Mouse (Mus musculus): ENCODE results near the gene Atp5j. TPM values are rescaled to one million over a fixed set of nuclear protein-coding genes. Genes with fewer than 3 reads are reported as not detected.

Gene Atp5j
- polyA plus RNA-seq, 1 experiment from 2014 or later: 941 TPM

GRCm38 (mm10) chr16:84825009-84825408, 10.4 kb downstream of the Atp5j start:
- H3K4me3 ChIP-seq (ENCODE audit: low read depth, low read length): no peak overlapping the region
- H3K9me3 ChIP-seq (ENCODE audit: control insufficient read depth, low read length): no peaks in the 10 kb centered on the region
- no peak overlapping the region for H3K27ac ChIP-seq (replicated peaks; ENCODE audit: low read depth, low read length)
- no peaks in the 10 kb centered on the region for H3K27me3 ChIP-seq (ENCODE audit: control insufficient read depth, insufficient read depth, low read length)
- ATAC-seq (ENCODE audit: insufficient number of reproducible peaks, low FRiP score, low TSS enrichment, low read depth) (no peak), DNase-seq (ENCODE audit: low spot score) (no peak)
- H3K36me3 ChIP-seq (ENCODE audit: control insufficient read depth, insufficient read depth, low read length): peaks cover 7% of the 10 kb centered on the region
- no peak overlapping the region for H3K9ac ChIP-seq (ENCODE audit: low read length)
- WGBS: 85% methylated on average over 6 of the region's 6 CpGs
- H3K4me1 ChIP-seq (ENCODE audit: control insufficient read depth, insufficient read depth, low read length): no peaks in the 10 kb centered on the region
- no peak overlapping the region for H3K4me2 ChIP-seq (ENCODE audit: low read depth, severe bottlenecking)

- H3K27me3 ChIP-seq (ENCODE audit: control insufficient read depth, insufficient read depth, low read length): no peaks in the 10 kb centered on the region
- no peak overlapping the region for H3K4me2 ChIP-seq (ENCODE audit: low read depth, severe bottlenecking)
- WGBS: 38% methylated on average over 7 of the region's 7 CpGs
- H3K4me1 ChIP-seq (ENCODE audit: control insufficient read depth, insufficient read depth, low read length): no peaks in the 10 kb centered on the region
- H3K9ac ChIP-seq (ENCODE audit: low read length): no peak overlapping the region
- H3K4me3 ChIP-seq (ENCODE audit: low read depth, low read length): no peak overlapping the region
- H3K27ac ChIP-seq (replicated peaks; ENCODE audit: low read depth, low read length): no peak overlapping the region
- no peaks in the 10 kb centered on the region for H3K36me3 ChIP-seq (ENCODE audit: control insufficient read depth, insufficient read depth, low read length)
- DNase-seq (ENCODE audit: low spot score) (peak; percentile 34), ATAC-seq (ENCODE audit: insufficient number of reproducible peaks, low FRiP score, low TSS enrichment, low read depth) (no peak)
- H3K9me3 ChIP-seq (ENCODE audit: control insufficient read depth, low read length): no peaks in the 10 kb centered on the region
Observed at GRCm38 (mm10) chr16:84817423-84817822, 18.0 kb downstream of the Atp5j start.

- Histone ChIP-seq H3K36me3 (ENCODE audit: control insufficient read depth, insufficient read depth, low read length) (no peaks in the 10 kb centered on the region), H3K9ac (ENCODE audit: low read length) (no peak overlapping the region), H3K4me1 (ENCODE audit: control insufficient read depth, insufficient read depth, low read length) (no peaks in the 10 kb centered on the region), H3K4me3 (ENCODE audit: low read depth, low read length) (no peak overlapping the region), H3K27ac (replicated peaks; ENCODE audit: low read depth, low read length) (no peak overlapping the region), H3K4me2 (ENCODE audit: low read depth, severe bottlenecking) (no peak overlapping the region), H3K9me3 (ENCODE audit: control insufficient read depth, low read length) (no peaks in the 10 kb centered on the region), H3K27me3 (ENCODE audit: control insufficient read depth, insufficient read depth, low read length) (no peaks in the 10 kb centered on the region)
- DNase-seq (ENCODE audit: low spot score): no peak
- 81% methylated on average over 8 of the region's 8 CpGs for WGBS
- no peak for ATAC-seq (ENCODE audit: insufficient number of reproducible peaks, low FRiP score, low TSS enrichment, low read depth)
Observed at GRCm38 (mm10) chr16:84814511-84814910, 20.9 kb downstream of the Atp5j start.

DNA sequence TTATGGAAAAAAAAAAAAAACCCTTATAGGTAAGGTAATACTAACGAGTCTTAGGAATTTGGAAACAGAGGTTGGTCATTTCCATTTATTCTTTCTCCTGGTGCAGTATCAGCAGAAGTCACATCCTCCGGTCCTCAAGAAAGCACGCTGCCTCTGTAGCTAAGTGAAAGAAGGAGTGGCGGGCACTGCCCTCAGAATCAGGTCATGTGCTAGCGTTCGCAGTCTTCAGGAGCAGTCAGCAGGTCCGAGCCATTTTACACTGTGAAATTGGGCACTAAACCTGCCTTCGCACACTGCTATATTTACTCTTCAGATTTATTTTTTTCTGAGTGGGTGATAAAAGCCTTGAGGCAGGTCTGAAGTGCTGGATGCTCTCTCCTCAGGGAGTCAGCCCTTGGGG, 21.6 kb downstream of the Atp5j start:
- Histone ChIP-seq H3K36me3 (ENCODE audit: control insufficient read depth, insufficient read depth, low read length) (no peaks in the 10 kb centered on the region), H3K27me3 (ENCODE audit: control insufficient read depth, insufficient read depth, low read length) (no peaks in the 10 kb centered on the region), H3K27ac (replicated peaks; ENCODE audit: low read depth, low read length) (no peak overlapping the region), H3K4me3 (ENCODE audit: low read depth, low read length) (no peak overlapping the region), H3K4me2 (ENCODE audit: low read depth, severe bottlenecking) (no peak overlapping the region), H3K9ac (ENCODE audit: low read length) (no peak overlapping the region), H3K4me1 (ENCODE audit: control insufficient read depth, insufficient read depth, low read length) (no peaks in the 10 kb centered on the region), H3K9me3 (ENCODE audit: control insufficient read depth, low read length) (no peaks in the 10 kb centered on the region)
- WGBS: 83% methylated on average over 8 of the region's 8 CpGs
- no peak for DNase-seq (ENCODE audit: low spot score)
- no peak for ATAC-seq (ENCODE audit: insufficient number of reproducible peaks, low FRiP score, low TSS enrichment, low read depth)

GRCm38 (mm10) chr16:84810254-84810653, 25.2 kb downstream of the Atp5j start:
- H3K4me1 ChIP-seq (ENCODE audit: control insufficient read depth, insufficient read depth, low read length): no peaks in the 10 kb centered on the region
- 97% methylated on average over 1 of the region's 1 CpGs for WGBS
- H3K36me3 ChIP-seq (ENCODE audit: control insufficient read depth, insufficient read depth, low read length): no peaks in the 10 kb centered on the region
- ATAC-seq (ENCODE audit: insufficient number of reproducible peaks, low FRiP score, low TSS enrichment, low read depth) (no peak), DNase-seq (ENCODE audit: low spot score) (no peak)
- no peak overlapping the region for H3K4me2 ChIP-seq (ENCODE audit: low read depth, severe bottlenecking)
- no peak overlapping the region for H3K4me3 ChIP-seq (ENCODE audit: low read depth, low read length)
- H3K9me3 ChIP-seq (ENCODE audit: control insufficient read depth, low read length): no peaks in the 10 kb centered on the region
- no peak overlapping the region for H3K9ac ChIP-seq (ENCODE audit: low read length)
- no peak overlapping the region for H3K27ac ChIP-seq (replicated peaks; ENCODE audit: low read depth, low read length)
- no peaks in the 10 kb centered on the region for H3K27me3 ChIP-seq (ENCODE audit: control insufficient read depth, insufficient read depth, low read length)

DNA sequence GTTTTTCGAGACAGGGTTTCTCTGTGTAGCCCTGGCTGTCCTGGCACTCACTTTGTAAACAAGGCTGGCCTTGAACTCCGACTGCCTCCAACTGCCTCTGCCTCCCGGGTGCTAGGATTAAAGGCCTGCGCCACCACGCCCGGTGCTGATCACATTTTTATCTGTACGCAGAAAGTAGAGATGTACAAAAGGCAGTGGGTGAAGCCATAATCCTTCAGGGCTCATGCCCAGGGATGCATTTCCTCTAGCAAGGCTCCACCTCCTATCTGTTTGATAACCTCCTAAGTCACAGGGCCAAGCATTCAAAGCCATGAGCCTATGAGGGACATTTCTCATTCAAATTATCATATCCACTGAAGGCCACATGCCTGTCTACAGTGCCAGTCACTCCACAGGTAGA, 27.6 kb downstream of the Atp5j start:
- DNase-seq (ENCODE audit: low spot score) (no peak), ATAC-seq (ENCODE audit: insufficient number of reproducible peaks, low FRiP score, low TSS enrichment, low read depth) (no peak)
- WGBS: 94% methylated on average over 7 of the region's 7 CpGs
- Histone ChIP-seq H3K9ac (ENCODE audit: low read length) (no peak overlapping the region), H3K4me3 (ENCODE audit: low read depth, low read length) (no peak overlapping the region), H3K9me3 (ENCODE audit: control insufficient read depth, low read length) (no peaks in the 10 kb centered on the region), H3K27ac (replicated peaks; ENCODE audit: low read depth, low read length) (no peak overlapping the region), H3K36me3 (ENCODE audit: control insufficient read depth, insufficient read depth, low read length) (no peaks in the 10 kb centered on the region), H3K27me3 (ENCODE audit: control insufficient read depth, insufficient read depth, low read length) (no peaks in the 10 kb centered on the region), H3K4me1 (ENCODE audit: control insufficient read depth, insufficient read depth, low read length) (no peaks in the 10 kb centered on the region), H3K4me2 (ENCODE audit: low read depth, severe bottlenecking) (no peak overlapping the region)

- no peak overlapping the region for H3K4me2 ChIP-seq (ENCODE audit: low read depth, severe bottlenecking)
- H3K4me3 ChIP-seq (ENCODE audit: low read depth, low read length): no peak overlapping the region
- DNase-seq (ENCODE audit: low spot score): no peak
- H3K27ac ChIP-seq (replicated peaks; ENCODE audit: low read depth, low read length): no peak overlapping the region
- no peak overlapping the region for H3K9ac ChIP-seq (ENCODE audit: low read length)
- H3K27me3 ChIP-seq (ENCODE audit: control insufficient read depth, insufficient read depth, low read length): no peaks in the 10 kb centered on the region
- no peaks in the 10 kb centered on the region for H3K36me3 ChIP-seq (ENCODE audit: control insufficient read depth, insufficient read depth, low read length)
- no peaks in the 10 kb centered on the region for H3K4me1 ChIP-seq (ENCODE audit: control insufficient read depth, insufficient read depth, low read length)
- no peaks in the 10 kb centered on the region for H3K9me3 ChIP-seq (ENCODE audit: control insufficient read depth, low read length)
- WGBS: 96% methylated on average over 3 of the region's 3 CpGs
- ATAC-seq (ENCODE audit: insufficient number of reproducible peaks, low FRiP score, low TSS enrichment, low read depth): no peak
Observed at GRCm38 (mm10) chr16:84806175-84806574, 29.2 kb downstream of the Atp5j start.

DNA sequence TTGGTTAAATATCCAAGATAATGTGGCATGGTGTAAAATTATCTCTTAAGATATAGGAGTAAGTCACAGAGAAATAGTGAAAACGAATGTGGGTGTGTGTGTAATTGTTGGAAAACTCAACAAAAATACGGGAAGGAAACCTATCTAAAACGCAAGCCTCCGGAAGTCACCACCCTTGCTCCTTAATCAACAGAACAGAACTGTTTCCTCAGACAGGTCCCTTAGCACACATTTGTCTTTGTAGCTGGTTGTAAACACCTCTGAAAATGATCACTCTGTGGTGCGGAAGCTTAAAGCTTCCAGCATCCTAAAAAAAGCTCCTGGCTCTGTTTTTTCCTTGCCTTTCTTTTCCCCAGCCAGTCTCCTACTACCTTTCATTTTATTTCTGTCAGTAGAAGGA, 30.6 kb downstream of the Atp5j start:
- Histone ChIP-seq H3K4me2 (ENCODE audit: low read depth, severe bottlenecking) (no peak overlapping the region), H3K27me3 (ENCODE audit: control insufficient read depth, insufficient read depth, low read length) (no peaks in the 10 kb centered on the region), H3K4me3 (ENCODE audit: low read depth, low read length) (no peak overlapping the region), H3K9ac (ENCODE audit: low read length) (no peak overlapping the region), H3K9me3 (ENCODE audit: control insufficient read depth, low read length) (no peaks in the 10 kb centered on the region), H3K4me1 (ENCODE audit: control insufficient read depth, insufficient read depth, low read length) (no peaks in the 10 kb centered on the region), H3K36me3 (ENCODE audit: control insufficient read depth, insufficient read depth, low read length) (no peaks in the 10 kb centered on the region), H3K27ac (replicated peaks; ENCODE audit: low read depth, low read length) (no peak overlapping the region)
- ATAC-seq (ENCODE audit: insufficient number of reproducible peaks, low FRiP score, low TSS enrichment, low read depth) (no peak), DNase-seq (ENCODE audit: low spot score) (no peak)
- WGBS: 68% methylated on average over 5 of the region's 5 CpGs

DNA sequence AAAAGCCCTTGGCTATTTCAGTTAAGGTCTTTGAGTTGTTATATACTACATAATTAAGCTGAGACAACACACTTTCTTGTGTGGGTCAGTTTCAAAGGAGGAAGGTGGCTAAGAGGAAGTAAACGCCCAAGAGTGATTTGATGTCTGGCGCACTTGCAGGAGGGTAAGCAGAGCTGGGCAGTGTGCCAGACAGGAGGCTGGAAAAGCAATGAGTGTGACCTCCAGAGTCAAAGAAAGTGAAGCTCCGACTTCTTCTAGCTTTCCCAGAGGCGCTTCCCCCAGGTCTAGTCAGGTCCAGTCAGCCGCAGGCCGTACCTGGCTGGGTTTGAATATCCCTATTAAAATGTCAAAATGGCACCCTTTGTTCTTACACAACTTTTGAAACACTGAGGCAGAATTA, 33.2 kb downstream of the Atp5j start:
- Histone ChIP-seq H3K27me3 (ENCODE audit: control insufficient read depth, insufficient read depth, low read length) (no peaks in the 10 kb centered on the region), H3K4me2 (ENCODE audit: low read depth, severe bottlenecking) (no peak overlapping the region), H3K36me3 (ENCODE audit: control insufficient read depth, insufficient read depth, low read length) (no peaks in the 10 kb centered on the region), H3K4me3 (ENCODE audit: low read depth, low read length) (no peak overlapping the region), H3K9ac (ENCODE audit: low read length) (no peak overlapping the region), H3K27ac (replicated peaks; ENCODE audit: low read depth, low read length) (no peak overlapping the region), H3K9me3 (ENCODE audit: control insufficient read depth, low read length) (no peaks in the 10 kb centered on the region), H3K4me1 (ENCODE audit: control insufficient read depth, insufficient read depth, low read length) (no peaks in the 10 kb centered on the region)
- ATAC-seq (ENCODE audit: insufficient number of reproducible peaks, low FRiP score, low TSS enrichment, low read depth) (no peak), DNase-seq (ENCODE audit: low spot score) (no peak)
- WGBS: 75% methylated on average over 6 of the region's 6 CpGs
